Mouse (Mus musculus) heart, postnatal 4 days (tissue): ENCODE measurements at regions not wholly inside any gene's neighbourhood (a gene's known extent, or its start where the extent isn't known, plus 50 kb on each side); places are given as distances from the start of the nearest gene placed in this dataset.

Source experiments
- DNase-seq: peaks from one replicate; pipeline ENCODE4 v3.0.0; 2021

- DNase-seq = no peak
Observed at GRCm38 (mm10) chr10:14217284-14217683, 251.4 kb downstream of the Hivep2 start.

GRCm38 (mm10) chr10:14216191-14216992 is 250.5 kb downstream of the Hivep2 start:
- DNase-seq = no peak

- DNase-seq = no peak
Observed at GRCm38 (mm10) chr10:14215512-14215911, 249.6 kb downstream of the Hivep2 start.

GRCm38 (mm10) chr10:14213536-14213935 is 247.7 kb downstream of the Hivep2 start:
- DNase-seq = no peak

GRCm38 (mm10) chr10:14211926-14212325 is 246.1 kb downstream of the Hivep2 start:
- DNase-seq = peak; percentile 65

GRCm38 (mm10) chr10:14211481-14211880 is 245.6 kb downstream of the Hivep2 start:
- no peak for DNase-seq

GRCm38 (mm10) chr10:14210445-14210844 is 244.6 kb downstream of the Hivep2 start:
- DNase-seq = no peak

GRCm38 (mm10) chr10:14210045-14210444 is 244.2 kb downstream of the Hivep2 start:
- no peak for DNase-seq

- no peak for DNase-seq
Observed at GRCm38 (mm10) chr10:14208206-14208605, 242.3 kb downstream of the Hivep2 start.

GRCm38 (mm10) chr10:14207616-14208015 is 241.7 kb downstream of the Hivep2 start:
- no peak for DNase-seq

GRCm38 (mm10) chr10:14207051-14207570 is 241.2 kb downstream of the Hivep2 start:
- DNase-seq = no peak
